Mouse (Mus musculus) frontal cortex, adult (tissue): ENCODE results near the gene Gpr146.

Experiments used
- ATAC-seq: cut with Nextera tagmentation; 2 replicates; pipeline ENCODE4 v1.9.2; 2017; ENCODE audit warnings: mild to moderate bottlenecking, moderate library complexity, mixed read lengths; ENCODE audit not compliant: low TSS enrichment

Gpr146 gene

GRCm38 (mm10) chr5:139399991-139400390 lies 22.5 kb downstream of the Gpr146 start:
- no peak for ATAC-seq

- ATAC-seq = peak; percentile 21; the same call in 1 of the 2 replicates
These were observed 24.6 kb downstream of the Gpr146 start for GRCm38 (mm10) chr5:139402106-139402505.

GRCm38 (mm10) chr5:139403692-139404260 lies 26.3 kb downstream of the Gpr146 start:
- ATAC-seq = no peak

GRCm38 (mm10) chr5:139404801-139405401 lies 27.4 kb downstream of the Gpr146 start, which contains the start of gene C130050O18Rik:
C130050O18Rik (plus strand) TSS chr5:139405280.
- ATAC-seq = no peak

GRCm38 (mm10) chr5:139405478-139405877 lies 28.0 kb downstream of the Gpr146 start:
- no peak for ATAC-seq

GRCm38 (mm10) chr5:139405953-139406352 lies 28.5 kb downstream of the Gpr146 start:
- no peak for ATAC-seq

- ATAC-seq = no peak
These were observed 29.8 kb downstream of the Gpr146 start for GRCm38 (mm10) chr5:139407121-139407885.

GRCm38 (mm10) chr5:139408511-139408910 lies 31.0 kb downstream of the Gpr146 start:
- no peak for ATAC-seq

- no peak for ATAC-seq
These were observed 31.9 kb downstream of the Gpr146 start for GRCm38 (mm10) chr5:139409412-139409811.

- no peak for ATAC-seq
These were observed 32.6 kb downstream of the Gpr146 start for GRCm38 (mm10) chr5:139410056-139410455.

- no peak for ATAC-seq
These were observed 33.6 kb downstream of the Gpr146 start for GRCm38 (mm10) chr5:139411117-139411516.

- ATAC-seq = no peak
These were observed 34.3 kb downstream of the Gpr146 start for GRCm38 (mm10) chr5:139411665-139412314.

- ATAC-seq = no peak
These were observed 36.0 kb downstream of the Gpr146 start for GRCm38 (mm10) chr5:139413545-139413944.

- no peak for ATAC-seq
These were observed 37.5 kb downstream of the Gpr146 start for GRCm38 (mm10) chr5:139415001-139415400.

GRCm38 (mm10) chr5:139416942-139417341 lies 39.4 kb downstream of the Gpr146 start:
- ATAC-seq = no peak

- no peak for ATAC-seq
These were observed 40.0 kb downstream of the Gpr146 start for GRCm38 (mm10) chr5:139417480-139417879.

- ATAC-seq = no peak
These were observed 40.6 kb downstream of the Gpr146 start for GRCm38 (mm10) chr5:139418110-139418509.

GRCm38 (mm10) chr5:139418633-139419032 lies 41.1 kb downstream of the Gpr146 start:
- ATAC-seq = no peak

GRCm38 (mm10) chr5:139423026-139423865 lies 45.7 kb downstream of the Gpr146 start, which contains the start of gene Gper1:
Gper1 (plus strand) TSS chr5:139423151.
- ATAC-seq = no peak

- ATAC-seq = no peak
These were observed 47.7 kb downstream of the Gpr146 start for GRCm38 (mm10) chr5:139425198-139425597.

GRCm38 (mm10) chr5:139427001-139427400 lies 49.5 kb downstream of the Gpr146 start:
- no peak for ATAC-seq
